Mouse (Mus musculus): ENCODE data around the gene Pikfyve. TPM values are rescaled to one million over a fixed set of nuclear protein-coding genes. Genes with fewer than 3 reads are reported as not detected.
"Not testable (repeated sequence)": the region's sequence is repeated elsewhere in the genome, so short reads cannot be mapped to it uniquely, and the experiment has no call there.

Pikfyve gene
- total RNA-seq, 2 experiments from 2014 or later = 34.6 to 36.0 TPM

GRCm38 (mm10) chr1:65183994-65184393 lies 2.5 kb upstream of the Pikfyve start:
- no peak for DNase-seq (ENCODE audit: low spot score in 2 of 2)

DNA sequence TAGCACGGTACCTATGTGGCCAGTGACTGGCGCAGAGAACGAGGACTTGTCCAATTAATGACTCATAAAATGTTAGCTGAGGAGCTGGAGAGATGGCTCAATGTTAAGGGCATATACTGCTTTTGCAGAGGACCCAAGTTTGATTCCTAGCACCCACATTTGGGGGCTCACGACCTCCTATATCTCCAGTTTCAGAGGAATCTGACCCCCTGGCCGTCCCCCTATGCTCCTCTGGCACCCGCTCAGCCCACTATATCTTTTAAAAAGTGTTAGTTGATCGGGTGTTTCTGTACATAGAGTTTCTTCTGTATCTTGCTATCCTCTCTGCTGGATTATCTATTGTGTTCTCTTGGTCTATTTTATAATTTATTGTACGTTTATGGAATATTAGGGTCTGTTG lies 1.5 kb upstream of the Pikfyve start:
- DNase-seq (ENCODE audit: low spot score in 2 of 2) = no peak

GRCm38 (mm10) chr1:65185524-65186205 lies 818 bp upstream of the Pikfyve start:
- no peak for DNase-seq (ENCODE audit: low spot score in 2 of 2)

DNA sequence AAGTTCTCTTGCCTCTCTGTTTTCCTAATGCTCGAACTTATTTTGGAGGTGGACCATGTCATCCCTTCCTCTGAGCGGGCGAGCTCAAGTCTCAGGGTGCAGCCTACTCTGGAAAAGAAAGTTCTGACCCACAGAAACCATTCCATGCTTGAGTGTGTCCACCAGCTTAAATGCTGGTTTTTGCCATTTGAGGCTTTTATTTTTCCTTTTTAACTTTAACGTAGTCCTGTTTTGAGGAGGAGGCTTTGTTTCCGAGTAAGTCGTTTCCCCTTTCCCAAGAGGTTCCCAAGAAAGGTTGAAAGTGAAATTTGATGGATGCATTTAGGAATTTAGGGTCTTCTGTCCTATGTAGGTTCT lies 569 bp downstream of the Pikfyve start:
- no peak for DNase-seq (ENCODE audit: low spot score in 2 of 2)

GRCm38 (mm10) chr1:65190172-65190571 lies 3.7 kb downstream of the Pikfyve start:
- no peak for DNase-seq (ENCODE audit: low spot score in 2 of 2)

DNA sequence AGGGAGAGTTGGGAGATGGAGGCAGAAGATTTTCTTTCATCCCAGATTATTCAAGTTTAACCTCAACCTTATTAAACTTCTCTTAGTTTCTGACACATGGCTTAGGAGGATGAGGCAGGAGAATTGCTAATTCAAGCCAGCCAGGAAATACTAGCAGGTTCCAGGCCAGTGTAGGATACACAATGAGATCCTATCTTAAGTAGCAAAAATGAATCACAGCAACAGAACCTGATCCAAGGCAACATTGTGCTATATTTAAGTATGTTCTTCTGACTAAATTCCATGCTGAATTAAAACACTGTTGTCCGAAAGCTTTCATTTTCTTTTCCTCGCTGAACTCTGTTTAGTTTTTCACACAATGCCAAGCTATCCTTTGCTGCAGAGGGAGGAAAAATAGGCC lies 6.7 kb downstream of the Pikfyve start:
- DNase-seq (ENCODE audit: low spot score in 2 of 2) = no peak

DNA sequence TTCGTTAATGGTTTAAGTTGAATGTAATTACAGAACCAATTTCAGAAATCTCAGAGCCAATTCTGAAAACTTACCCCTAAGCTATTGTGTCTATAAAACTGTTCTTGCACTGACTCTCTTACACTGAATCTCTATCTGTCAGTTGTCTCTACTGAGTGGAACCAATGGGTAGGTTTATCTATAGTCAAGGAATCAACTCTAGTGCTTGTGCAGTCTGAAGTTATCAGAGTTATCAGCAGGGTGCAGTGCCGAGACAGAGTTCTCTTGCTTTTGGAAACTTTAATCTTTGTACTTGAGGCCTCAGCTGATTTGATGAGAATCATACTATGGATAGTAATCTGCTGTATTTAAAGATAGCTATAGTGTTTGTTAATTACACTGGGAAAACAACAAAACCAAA lies 11.9 kb downstream of the Pikfyve start:
- DNase-seq (ENCODE audit: low spot score in 2 of 2) = no peak

DNA sequence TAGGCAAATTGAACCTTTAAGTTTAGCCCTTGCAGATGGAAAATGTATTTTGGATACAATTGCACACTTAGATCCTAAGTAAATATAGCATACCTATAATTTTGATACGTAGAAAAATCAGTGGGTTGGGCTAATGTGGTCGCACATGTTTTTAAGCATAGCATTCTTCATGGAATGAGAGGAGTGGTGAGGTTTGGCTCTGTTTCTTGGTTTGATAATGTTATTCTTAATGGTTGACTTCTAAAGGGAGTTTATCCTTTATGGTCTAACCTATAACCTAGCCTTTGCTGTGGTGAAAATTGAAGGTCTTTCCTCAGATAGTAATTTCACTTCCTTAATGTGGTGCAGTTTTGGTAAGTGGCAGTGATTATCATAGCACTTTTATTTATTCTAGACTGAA lies 12.4 kb downstream of the Pikfyve start:
- no peak for DNase-seq (ENCODE audit: low spot score in 2 of 2)

DNA sequence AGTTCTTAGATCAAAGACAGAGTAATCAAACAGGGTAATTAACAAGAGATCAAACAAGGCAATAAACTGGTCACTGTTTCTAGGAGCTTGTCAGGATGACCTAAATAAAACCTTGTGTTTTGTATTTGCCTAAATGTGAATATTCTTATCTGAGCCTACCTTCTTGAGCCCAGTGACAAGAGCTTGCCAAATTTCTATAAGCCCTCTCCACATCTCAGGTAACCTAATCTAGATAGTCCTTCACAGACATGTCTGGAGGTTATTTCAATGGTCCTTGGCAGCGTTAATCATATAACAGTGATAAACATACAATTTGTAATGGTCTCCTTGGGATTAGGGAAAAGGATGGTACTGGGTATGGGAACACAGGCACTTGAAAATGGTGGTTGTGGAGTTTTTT lies 17.8 kb downstream of the Pikfyve start:
- no peak for DNase-seq (ENCODE audit: low spot score in 2 of 2)

DNA sequence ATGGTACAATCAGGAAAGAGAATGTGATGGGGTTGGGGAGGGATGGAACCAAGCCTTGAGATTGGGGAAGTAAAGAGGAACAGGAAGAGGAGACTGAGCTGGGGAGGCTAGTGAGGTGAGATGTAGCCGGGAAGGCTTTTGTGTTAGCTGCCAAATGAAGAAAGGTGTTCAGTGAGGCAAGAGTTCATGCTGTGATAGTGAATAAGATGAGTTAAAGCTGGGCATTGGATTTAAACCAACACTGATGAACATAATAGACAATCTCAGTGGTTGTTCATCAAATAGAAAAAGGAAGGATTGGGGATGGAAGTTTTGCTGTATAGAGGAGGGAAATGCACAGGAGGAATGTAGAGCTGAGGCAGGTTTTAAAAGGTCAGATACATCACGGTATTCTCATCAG lies 26.7 kb downstream of the Pikfyve start:
- no peak for DNase-seq (ENCODE audit: low spot score in 2 of 2)

GRCm38 (mm10) chr1:65217567-65217966 lies 31.1 kb downstream of the Pikfyve start:
- DNase-seq (ENCODE audit: low spot score in 2 of 2) = no peak

DNA sequence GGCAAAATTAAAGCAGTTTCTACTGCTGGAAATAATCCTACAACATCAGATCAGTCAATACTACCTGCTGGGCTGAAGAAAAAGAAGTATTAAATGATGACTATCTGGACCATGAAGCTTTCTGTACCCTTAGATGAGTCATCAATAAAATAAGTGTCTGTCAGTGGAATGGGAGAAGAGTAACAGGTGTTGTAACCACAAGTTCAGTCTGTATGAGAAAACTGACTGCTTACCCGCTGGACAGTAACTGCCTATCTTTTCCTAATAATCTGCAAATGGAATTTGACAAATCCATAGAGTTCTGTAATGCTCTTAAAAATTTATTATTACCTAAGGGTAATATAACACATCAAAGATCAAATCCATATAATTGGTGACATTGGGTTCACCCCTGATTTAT lies 31.5 kb downstream of the Pikfyve start:
- no peak for DNase-seq (ENCODE audit: low spot score in 2 of 2)

GRCm38 (mm10) chr1:65223654-65224053 lies 37.2 kb downstream of the Pikfyve start:
- no peak for DNase-seq (ENCODE audit: low spot score in 2 of 2)

DNA sequence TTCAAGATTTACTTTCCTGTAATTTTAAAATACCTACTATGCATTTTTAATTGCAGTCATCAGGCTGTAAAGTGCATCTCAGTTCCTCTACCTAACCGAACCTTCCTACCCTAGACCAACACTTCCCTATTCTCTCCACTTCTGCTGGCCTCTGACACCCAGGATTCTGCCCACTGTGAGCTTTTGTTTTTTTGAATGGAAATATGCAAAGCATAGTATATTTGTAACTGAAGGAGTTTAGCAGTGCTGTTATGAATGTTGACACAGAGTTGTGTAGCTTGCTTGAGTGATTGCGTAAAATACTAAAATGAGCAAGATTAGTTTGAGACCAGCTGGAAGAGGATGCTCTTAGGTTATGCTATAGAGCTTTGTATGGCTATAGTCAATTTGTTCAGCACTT lies 41.2 kb downstream of the Pikfyve start:
- DNase-seq (ENCODE audit: low spot score in 2 of 2) = no peak

DNA sequence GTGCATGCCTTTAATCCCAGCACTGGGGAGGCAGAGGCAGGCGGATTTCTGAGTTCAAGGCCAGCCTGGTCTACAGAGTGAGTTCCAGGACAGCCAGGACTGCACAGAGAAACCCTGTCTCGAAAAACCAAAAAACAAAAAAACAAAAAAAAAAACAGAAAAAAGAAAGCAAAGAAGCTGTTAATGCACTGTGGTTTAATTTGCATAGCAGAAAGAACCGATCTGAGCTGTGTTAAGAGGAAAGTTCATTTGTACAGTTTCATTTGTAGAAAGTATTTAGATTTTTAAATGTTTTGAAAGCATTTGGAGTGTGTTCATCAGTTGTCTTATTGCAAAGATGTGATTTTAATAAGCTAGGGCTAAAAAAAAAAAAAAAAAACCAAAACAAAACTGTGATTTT lies 43.3 kb downstream of the Pikfyve start:
- not testable (repeated sequence) for DNase-seq (ENCODE audit: low spot score in 2 of 2)

GRCm38 (mm10) chr1:65230566-65230965 lies 44.1 kb downstream of the Pikfyve start:
- no peak for DNase-seq (ENCODE audit: low spot score in 2 of 2)

- DNase-seq (ENCODE audit: low spot score in 2 of 2) = no peak
Observed at GRCm38 (mm10) chr1:65237712-65238111, 51.2 kb downstream of the Pikfyve start.

GRCm38 (mm10) chr1:65245637-65246036 lies 59.2 kb downstream of the Pikfyve start:
- no peak for DNase-seq (ENCODE audit: low spot score in 2 of 2)

- no peak for DNase-seq (ENCODE audit: low spot score in 2 of 2)
Observed at GRCm38 (mm10) chr1:65280461-65280860, 94.0 kb downstream of the Pikfyve start.

- no peak for DNase-seq (ENCODE audit: low spot score in 2 of 2)
Observed at GRCm38 (mm10) chr1:65281756-65282155, 95.3 kb downstream of the Pikfyve start, which contains the start of gene Pth2r. Pth2r (plus strand) TSS chr1:65282056.

DNA sequence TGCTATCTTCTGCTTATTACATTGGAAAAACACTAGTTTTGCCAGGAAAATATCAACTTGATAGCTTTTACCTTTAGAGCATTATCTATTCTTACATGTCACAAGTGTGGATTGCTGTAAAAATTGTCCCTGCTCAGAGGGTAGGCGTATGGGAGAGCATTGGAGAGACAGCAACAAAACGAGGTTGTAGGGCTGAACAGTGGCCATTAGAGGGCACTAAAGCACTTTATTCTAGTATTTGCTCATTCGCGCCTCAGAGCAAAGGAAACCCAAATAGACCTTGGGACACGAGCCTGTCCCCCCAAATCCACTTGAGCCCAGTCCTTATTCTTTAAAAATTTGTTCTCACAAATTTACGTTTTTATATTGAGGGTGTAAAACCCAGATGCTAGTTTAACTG lies 96.3 kb downstream of the Pikfyve start:
- peak in 1 of 2 experiments; percentile 8 for DNase-seq (ENCODE audit: low spot score in 2 of 2)

- DNase-seq (ENCODE audit: low spot score in 2 of 2) = no peak
Observed at GRCm38 (mm10) chr1:65308476-65308875, 122.0 kb downstream of the Pikfyve start.

DNA sequence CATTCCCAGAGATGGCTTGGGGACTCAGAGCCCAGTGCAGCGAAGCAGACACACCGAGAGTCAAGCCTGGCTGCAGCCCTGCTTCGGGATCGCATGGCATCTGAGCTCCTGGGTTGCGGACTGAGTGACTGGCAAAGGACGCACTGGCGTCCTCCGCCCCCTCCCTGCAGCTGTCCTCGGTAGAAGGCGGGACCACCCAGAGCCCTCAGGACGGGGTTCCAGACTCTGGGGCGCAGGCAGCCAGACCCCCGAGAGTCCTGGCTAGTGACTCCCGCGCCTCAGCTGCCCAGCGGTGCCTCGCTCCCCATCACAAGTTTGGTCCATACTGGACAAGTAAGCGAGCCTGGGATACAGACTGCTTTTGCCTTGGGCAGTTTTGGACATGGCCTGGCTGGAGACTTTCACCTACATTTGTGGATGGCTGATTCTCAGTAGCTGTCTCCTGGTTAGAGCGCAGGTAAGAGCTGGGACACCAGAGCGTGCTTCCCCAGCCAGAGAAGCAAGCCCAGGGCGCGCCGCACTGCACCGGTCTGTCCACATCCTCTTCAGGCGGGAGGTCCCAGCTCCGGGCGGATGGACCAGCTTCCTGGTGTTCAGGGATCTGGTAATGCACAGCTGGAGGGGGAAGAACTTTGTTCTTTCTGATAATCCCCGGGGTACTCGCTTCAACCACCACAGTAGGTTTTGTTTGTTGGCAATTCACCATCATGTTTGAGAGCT lies 124.9 kb downstream of the Pikfyve start:
- DNase-seq (ENCODE audit: low spot score in 2 of 2) = no peak

All from adrenal gland, postnatal 4 days (tissue).